Mouse (Mus musculus) left cerebral cortex, adult 8-10 months (tissue): ENCODE results near the gene Cox20. TPM values are rescaled to one million over a fixed set of nuclear protein-coding genes. Genes with fewer than 3 reads are reported as not detected.

Experiments used
- DNase-seq, 2 experiments: peaks; one replicate each; pipeline ENCODE4 v3.0.0; 2022; ENCODE audit warnings: low spot score in 2 of 2
- microRNA-seq, 2 experiments: library from miRNA; unstranded; fragments of <30 nt; microRNA quantifications; one replicate each; pipeline ENCODE4 v1.2.0; 2022
- total RNA-seq, 4 experiments: library from RNA; stranded (reverse); gene quantifications; 2 replicates each; pipeline ENCODE4 v1.2.4; 2022

The Cox20 gene
- total RNA-seq, 4 experiments from 2014 or later = 22.5 to 37.3 (median 28.5) TPM

DNA sequence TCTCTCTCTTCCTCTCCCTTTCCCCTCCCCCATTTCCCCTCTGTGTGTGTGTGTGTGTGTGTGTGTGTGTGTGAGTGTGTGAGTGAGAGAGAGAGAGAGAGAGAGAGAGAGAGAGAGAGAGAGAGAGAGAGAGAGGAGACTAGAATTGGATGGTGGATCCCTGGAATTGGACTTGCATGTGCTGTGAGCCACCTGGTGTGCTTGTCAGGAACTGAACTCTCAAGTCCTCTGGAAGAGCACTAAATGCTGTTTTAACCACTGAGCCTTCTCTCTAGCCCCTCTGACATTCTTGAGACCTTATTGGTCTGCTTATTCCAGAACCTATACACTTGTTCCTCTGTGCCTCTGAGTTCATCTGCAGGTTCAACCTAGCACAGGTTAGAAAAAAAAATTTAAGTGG lies 32.7 kb downstream of the Cox20 start:
- no peak for DNase-seq

DNA sequence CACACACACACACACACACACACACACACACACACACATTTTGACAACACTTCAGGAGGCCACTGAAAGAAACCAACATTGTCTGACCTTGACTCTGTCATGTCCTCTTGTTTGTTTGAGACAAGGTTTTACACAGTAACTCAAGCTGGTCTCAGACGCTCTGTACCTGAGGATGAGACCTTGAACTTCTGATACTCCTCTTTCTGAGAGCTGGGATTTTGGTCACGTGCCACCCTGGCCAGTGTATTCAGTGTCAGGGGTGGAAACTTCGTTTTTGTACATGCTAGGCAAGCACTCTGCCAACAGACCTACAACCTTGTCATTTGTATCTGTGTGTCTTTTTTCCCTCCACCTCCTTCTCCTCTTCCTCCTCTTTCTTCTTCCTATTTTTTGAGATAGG lies 35.6 kb downstream of the Cox20 start:
- DNase-seq = no peak

DNA sequence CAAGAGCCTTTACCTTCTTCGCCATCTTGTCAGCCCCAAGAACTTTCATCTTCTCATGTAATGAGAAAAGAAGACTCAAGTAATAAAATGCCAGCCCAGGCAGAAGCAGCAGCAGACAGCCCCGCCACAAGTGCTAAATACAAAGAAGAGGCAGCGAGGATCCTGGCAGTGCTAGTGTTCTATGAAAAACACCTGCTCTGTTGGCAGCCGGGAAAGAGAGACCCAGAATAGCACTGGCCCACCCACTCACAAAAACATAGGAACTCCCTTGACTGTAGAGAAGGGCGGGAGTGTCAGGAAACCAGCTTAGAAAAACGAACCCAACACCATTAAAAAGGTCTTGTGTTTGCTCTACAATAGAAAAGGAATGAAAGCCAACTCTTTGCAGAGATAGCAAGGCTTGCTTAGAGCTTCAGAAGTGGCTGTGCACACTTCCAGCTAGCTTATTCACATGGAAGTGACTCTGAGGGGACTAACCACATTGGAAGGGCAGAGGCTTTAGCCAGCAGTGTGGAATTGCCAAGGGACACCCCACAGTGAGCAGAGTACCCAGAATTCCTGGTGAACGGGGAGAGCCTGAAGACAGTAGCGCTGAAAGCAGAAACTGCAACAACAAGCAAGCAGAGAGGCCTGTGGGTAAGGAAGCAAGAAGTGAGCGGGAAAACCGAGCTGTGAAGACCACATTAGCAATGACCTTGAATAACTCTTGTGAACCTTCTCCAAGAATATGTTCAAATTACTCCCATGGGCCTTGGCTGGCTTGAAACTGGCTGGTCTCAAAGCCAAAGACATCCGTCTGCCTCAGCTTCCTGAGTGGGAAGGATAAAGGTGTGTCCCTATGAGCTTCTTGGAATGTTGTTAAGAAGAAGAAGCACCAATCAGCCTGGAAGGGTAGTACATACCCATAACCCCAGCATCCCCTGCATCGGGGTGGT lies 39.1 kb downstream of the Cox20 start:
- peak; percentile 36 to 89 for DNase-seq

DNA sequence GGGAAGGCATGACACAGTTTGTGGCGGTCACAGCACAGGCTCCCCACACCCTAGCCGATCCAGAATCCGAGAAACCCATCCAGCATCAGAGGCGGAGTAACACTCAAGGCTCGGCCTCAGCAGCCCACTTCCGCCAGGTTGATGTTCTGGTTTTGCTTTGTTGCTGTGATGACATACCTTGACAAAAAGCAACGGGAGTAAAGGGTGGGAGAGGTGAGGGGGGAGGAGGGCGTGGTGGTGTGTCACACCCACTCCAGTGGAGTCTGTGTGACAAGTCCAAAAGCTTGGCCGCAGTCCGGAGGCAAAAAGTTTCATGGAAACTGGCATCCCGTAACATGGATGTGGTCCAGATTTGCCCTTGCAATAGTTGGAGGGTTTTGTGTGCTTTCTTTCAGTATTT lies 41.3 kb downstream of the Cox20 start:
- no peak for DNase-seq

DNA sequence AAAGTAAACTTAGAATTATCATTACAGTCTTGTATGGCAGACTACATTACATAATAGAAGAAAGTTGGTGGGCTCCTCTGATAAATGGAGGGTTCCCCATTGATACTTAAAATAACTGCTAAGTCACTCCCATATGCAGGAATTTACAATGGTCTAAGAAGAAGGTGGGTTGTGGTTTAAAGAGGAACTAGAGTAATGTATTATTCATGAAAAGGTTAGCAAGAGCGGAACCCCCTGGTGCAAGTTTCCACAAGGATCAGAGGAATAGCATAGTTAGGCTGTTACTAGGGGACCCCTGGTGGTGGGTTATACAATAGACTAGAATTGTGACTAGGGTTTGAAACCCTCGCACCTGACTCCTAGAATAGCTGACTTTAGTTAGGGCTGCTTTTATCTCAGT lies 41.8 kb downstream of the Cox20 start:
- DNase-seq = no peak

DNA sequence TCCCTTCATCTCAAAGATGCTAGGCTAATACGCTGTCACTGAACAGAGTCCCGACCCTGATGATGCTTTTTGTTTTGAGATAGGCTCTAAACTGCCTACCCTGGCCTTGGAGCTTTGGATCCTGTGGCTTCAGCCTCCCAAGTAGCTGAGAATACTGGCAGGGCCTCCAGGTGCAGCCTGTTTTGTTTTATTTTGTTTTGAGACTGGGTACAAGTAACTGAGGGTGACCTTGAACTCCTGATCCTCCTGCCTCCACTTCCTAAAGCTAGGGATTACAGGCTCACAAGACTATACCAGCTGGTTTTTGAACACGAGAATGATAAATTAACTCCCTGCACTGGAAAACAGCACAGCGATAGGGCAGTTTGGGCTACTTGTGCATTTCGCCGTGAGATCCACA lies 46.2 kb downstream of the Cox20 start:
- no peak for DNase-seq

DNA sequence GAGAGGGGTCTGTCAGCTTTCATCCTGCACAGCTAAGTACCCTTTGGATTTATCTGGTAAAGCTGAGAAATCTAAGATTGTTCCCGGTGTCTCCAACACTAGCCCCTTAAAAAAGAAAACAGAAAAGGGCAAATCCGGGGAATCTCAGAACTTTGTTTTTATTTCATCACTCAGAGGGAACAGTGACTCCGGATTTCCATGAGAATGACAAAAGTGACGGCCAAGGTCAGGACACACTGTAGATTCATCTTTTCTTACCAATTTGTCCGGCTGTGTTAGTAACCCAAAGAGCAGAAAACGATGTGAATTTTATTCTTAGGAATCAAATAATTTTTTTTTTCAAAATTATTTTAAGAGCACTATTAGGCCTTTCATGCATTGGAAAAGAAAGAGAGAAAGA lies 49.2 kb downstream of the Cox20 start:
- DNase-seq = no peak

DNA sequence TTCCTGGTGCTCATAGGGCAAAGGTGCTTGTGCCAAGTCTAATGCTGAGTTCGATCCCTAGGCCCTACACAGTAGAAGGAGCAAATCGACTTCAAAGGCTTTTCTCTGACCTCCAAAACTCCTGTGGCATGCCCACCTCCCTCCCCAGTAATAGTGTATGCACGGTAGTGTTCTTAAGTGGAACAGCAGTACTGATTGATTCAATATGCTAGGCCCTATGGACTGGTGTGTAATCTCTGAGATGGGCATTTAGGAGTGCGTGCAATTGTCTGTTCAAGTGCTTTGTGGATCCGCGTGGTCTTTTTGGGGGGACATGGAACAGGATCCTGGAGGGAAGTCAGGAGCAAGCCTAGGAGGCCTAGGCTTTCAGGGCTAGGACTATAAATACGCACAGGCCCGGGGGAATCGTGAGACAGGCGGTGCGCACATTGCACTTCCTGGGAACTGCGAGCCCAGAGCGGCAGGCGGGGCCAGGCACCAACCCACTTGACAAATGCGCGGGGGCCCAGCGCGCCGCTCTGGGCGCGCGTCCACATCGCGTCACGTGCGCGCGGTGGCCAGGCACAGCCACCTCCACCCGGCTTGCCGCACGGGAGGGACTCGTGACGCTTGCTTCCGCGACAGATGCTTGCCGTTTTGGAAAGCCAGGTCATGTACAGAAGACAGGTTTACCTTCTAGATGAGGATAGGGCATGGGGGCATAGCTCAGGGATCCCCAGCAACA lies 49.8 kb downstream of the Cox20 start:
- DNase-seq = peak; percentile 79 to 96

DNA sequence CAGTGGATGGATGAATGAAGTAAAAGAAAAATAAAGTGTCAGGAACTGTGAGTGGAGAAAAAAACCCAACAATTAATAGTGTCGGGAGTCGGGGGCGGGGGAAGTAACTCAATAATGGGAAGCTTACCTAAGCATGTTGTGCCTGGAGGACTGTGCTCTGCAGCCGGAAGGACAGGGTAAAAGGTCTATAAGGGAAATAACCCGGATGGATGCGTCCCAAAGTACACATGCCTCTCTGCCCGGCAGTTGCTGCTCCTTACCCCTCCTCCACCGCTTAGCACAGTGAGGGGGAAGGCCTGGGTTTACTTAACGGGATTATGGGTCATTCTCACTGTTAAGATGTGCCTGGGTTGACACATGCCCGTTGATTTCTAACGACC lies 50.3 kb downstream of the Cox20 start:
- DNase-seq = no peak

Small RNA genes within 50 kb of the gene (microRNA-seq; reads per million reads assigned to microRNA genes)
- 0 reads per million in 2 experiments for gene Gm27458

Other genes with a start within 250 kb of the Cox20 start
- gene Desi2, start 131.7 kb upstream of the Cox20 start, total RNA-seq = 10 to 100 TPM; 16.0 to 17.5 (median 17.0) TPM
- gene Hnrnpu, start 18.7 kb downstream of the Cox20 start, total RNA-seq = 100 to 1,000 TPM; 359 to 418 (median 395) TPM
- 10 to 100 TPM in 3 of 4 experiments, 1 to 10 TPM in 1; 10.0 to 14.8 (median 13.1) TPM for gene Efcab2, start 87.0 kb downstream of the Cox20 start, total RNA-seq
- 10 to 100 TPM in 1 of 4 experiments, 1 to 10 TPM in 3; 9.3 to 10.2 (median 9.4) TPM for gene Kif26b, start 210.0 kb downstream of the Cox20 start, total RNA-seq